Mouse (Mus musculus) lung, postnatal 10 days (tissue): Measurements from ENCODE around the gene Tex2.

Experiments
- DNase-seq: peaks from one replicate; pipeline ENCODE4 v3.0.0; 2021

Gene Tex2

DNA sequence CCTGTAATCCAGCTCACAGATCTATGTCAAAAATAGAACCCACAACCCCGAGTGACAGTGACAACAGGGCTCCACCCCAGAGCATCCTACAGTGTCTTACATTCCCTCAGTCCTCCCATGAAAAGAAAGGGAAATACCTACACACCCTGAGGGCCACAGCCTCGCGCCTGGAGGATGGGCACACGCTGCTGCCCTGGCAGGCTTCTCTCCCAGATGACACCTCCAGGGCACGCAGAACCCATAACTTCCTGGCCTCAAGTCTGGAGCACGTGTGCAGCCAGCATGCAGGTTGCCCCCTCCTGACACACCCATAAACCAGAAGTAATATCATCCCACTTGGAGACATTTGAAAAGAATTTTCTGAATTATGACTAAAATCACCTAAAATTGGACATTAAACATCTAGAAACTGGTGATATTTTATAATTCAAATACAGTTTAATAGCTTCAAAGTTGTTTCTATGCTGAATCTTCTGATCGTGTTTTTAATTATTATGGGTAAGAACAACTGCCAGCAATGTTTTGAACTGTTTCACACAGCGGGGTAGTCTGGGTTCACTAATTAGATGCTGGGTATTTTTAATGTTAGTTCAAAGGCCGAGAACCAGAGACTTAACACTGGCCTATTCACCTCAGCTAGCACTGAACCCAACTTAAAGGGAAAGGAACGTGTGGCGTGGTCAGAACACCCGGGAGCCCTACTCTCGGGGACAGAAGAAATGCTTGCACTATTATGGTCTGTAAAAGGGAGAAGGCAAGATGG is 72.5 kb downstream of the Tex2 start:
- DNase-seq, result no peak

DNA sequence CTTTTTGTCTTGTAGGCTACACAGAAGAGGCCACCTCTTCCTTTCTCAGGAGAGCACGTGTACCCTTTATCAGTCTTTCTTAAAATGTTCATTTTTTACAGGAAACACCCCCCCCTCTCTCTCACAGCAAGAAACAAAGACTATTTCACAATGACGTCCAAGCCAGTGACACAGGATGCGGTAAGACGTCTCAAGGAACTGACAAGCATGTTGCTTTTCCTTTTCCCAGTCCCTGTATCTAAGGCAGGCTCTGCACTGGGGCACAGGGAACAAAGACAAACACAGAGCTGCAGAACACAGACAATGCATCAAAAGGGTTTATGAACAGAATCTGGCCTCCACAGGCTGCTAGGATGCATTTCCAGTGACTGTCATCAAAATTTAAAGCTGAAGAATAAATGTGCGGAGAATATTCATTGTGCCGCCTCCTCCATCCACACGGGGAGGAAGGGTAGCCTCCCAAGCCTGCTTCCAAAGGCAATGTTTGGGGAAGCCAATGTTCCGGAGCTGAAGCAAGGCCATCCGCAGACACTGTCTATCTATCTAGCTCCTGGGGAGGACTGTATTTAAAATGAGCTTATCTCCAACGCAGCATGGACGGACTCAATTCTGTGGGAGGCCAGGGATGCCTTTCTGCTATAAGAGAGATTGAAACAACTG is 76.8 kb downstream of the Tex2 start:
- DNase-seq, result peak; percentile 31

DNA sequence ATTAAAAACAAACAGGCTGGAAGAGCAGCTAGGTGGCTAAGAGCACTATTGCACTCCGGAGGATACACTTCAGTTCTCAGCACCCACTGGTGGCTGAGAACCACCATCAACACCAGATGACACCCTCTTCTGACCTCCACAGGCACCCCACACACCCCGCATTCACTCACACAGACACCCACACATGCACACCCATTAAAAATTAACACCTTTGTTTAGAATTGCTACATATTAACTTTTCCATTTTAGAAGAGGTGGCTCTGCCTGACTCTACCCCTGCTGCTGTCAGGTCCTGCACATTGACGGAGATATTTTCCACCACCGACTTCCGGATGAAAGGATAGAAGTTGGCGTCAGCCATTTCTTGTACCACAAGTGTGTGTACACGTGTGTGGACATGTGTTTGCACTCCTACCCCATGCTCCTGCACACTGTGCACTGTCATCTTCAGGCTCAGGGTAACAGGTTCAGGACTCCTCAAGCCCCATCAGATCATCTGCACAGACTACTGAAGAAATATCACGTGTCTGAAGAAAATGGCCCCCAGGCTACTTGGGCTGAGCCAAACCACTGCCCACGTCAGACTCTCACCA is 77.5 kb downstream of the Tex2 start:
- no peak for DNase-seq

DNA sequence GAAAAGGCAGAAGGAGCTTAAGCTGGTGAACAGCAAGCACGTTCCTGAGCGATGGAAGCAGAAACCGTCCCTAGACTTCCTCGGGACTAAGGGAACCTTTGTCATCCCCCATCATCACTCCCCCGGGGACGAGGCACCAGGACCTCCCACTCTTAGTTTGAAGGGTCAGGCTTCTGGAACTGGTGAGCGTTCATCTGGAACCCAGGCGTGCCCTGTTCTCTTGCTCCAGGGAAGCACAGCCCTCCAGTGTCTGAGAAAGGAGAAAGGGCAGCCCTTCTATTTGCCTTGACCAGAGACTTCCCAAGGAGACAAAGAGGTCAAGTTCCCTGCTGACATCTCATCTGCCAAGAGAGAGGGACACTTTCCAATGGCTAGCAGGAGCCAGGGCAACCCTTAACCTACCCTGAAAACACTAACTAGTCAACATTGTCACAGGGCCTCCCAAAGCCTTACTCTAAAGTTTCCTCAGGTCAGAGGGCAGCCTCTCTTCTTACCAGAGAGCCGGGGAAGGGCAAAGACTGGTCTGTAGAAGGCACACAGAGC is 80.9 kb downstream of the Tex2 start:
- no peak for DNase-seq

DNA sequence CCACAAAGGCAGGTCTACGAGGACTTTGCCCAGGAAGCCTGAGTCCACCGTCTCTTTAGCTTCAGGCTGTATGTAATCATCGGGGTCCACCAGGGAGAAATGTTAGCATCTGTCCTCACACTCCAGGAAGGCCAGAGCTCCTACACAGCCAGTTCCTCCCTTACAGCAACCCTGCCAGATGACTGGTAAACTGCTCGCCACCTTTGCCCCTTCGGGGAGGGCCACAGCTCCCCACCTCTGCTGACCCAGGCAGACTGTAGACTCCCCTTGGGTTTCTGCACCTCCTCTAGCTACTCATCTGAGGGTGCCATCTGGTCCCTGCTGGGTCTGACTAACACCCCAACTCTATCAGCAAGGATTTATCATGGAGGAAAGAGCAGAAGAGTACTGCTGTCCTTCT is 83.4 kb downstream of the Tex2 start:
- no peak for DNase-seq

DNA sequence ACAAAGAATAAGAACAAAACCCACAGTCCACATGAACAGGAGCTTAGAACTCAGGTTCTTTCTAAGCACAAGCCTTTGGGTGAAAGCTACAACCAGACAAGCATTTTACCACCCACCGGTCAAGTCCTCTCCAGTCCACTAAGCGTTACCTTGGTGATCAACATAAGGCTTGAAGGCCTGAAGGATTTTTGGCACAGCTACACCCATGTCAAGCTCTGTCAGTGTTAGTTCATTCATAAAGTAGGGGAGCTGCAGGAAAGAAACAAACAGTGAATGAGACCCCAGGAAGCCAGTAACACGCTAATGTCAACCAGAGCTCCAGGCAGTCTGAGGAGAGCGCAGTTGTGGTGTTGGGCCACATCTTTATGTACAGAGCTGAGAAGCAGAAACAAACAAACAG is 84.1 kb downstream of the Tex2 start:
- no peak for DNase-seq

DNA sequence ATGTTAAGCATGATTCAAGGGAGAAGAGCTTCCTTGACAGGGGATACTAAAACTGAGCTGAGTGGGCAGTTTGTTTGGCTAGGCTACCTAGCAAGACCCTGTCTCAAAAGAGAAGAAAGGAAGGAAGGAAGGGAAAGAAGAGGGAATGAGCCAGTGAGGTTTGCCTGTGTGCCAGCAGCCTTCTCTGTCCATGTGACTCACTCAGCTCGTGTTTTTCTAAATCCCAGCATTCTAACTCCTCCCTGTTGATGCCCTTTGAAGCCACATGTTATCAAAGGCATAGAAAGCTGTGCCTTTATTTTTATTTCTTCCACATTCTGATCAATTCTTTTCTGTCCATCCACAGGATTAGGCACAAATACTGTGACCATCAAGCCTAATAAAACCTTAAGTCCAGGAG is 85.3 kb downstream of the Tex2 start:
- DNase-seq, result no peak

DNA sequence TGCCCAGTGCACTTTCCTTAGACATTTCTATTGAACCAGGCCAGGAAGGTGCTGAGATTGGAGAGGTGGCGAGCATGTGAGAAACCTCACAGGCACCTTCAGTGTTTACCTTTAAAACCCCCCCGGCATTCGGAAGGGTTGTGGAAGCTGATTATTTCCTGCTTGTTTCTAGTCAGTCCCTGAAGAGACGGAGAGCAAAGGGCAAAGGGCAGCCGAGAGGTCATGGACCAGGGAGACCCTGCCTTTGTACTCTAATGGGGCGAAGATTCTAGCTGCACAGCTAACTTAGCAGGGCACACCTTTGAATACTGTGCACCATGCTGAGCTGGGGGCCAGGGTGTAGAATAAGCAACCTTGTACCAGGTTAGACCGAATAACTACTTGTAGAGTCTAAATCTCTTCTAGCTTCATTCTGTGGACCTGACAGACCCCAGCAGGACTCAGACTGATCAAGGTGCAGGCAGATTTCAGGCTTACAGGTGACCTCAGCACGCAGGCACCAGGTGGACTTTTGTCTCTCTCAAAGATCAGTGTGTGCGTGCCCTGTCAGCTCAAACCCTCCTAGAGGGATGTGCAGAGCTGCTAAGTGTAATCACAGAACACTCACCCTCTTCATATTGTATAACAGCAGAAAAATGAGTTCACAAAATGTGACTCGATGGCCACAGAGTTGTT is 85.9 kb downstream of the Tex2 start:
- no peak for DNase-seq

DNA sequence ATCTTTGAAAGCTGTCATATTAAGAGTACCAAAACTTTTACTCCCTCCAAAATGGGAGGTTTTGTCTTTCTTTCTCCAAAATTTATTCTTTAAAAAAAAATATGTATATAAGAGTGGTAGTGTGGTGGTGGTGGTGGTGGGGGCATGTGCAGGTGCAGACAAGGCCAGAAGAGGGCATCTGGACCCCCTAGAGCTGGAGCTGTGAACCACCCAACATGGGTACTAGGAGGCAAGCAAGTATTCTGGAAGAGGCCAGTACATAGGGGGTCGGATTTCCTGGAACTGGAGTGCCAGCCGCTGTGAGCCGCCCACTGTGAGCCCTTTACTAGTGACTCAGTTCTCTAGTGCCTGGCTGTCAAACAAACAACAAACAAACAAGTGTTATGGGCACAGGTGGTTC is 90.7 kb downstream of the Tex2 start:
- no peak for DNase-seq

DNA sequence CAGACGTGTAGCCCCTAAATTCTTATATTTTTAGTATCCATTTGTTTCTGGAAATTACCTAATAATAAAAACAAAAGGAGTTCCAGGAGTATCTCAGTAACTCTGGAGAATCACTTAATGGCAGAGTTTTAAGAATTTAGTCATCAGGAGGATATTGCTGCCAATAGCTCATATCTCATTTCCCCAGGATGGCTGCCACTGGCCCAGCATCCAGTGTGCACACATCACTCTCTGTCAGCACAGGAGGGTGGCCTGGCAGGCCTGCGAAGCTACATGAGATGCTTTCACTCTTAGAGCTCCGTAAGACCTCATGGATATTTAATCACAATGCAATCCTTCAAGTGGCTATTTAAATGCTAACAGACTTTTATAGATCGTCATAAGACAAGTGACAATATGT is 91.6 kb downstream of the Tex2 start:
- DNase-seq, result no peak

DNA sequence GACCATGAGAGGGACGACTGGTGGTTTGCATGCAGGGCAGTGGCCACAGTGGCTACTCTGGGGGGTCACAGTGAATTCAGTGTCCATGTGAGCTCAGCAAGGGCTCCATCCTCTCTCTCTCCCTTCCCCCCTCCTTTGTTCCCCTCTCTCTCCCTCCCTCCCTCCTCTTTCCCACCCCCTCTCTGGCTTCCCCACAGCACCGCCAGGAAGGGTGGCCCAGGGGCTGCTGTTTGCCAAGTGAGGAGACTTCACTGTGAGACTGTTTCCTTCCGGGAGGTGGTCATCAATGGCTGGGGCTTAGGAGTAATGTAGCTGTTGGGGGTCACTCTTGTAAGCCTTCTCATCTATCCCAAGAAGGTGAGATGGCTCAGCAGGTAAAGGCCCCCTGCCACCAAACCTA is 92.8 kb downstream of the Tex2 start:
- peak; percentile 25 for DNase-seq

DNA sequence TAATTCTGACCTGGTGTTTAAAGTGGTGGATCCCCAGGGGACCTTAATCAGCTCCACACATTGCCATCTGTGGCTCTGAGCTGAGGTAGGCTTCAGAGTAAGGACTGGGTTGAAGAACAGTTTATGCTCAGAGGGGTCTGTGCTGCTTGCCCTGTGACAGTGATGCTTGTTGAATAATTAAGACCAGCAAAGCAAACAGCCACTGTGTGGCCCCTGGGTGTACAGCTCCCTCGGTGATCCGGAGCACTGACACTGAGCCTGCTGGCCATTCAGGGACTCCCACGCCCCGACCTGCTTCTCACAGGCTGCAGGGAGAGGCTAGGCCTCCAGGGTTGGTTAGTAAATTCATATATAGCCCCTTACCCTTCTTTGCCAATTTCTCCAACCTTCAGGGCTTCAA is 93.7 kb downstream of the Tex2 start:
- DNase-seq, result no peak

DNA sequence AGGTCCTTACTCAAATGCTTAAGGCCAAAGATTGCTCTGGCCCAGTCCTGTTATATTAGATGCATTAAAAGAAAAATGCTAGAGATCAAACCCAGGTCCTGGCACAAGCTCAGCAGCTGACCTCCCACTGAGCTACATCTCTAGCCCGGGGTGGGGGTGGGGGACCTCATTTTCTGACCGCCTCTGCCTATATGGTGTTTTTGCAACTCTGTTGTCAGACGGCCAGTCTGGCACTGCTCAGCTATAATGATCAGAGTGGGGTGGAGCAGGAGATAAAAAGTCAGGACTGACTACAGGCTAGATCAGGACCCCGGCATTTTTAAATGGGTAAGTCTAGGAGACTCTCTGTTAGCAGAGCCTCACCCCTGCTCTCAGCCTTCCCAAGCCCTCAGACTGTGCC is 94.8 kb downstream of the Tex2 start:
- no peak for DNase-seq

DNA sequence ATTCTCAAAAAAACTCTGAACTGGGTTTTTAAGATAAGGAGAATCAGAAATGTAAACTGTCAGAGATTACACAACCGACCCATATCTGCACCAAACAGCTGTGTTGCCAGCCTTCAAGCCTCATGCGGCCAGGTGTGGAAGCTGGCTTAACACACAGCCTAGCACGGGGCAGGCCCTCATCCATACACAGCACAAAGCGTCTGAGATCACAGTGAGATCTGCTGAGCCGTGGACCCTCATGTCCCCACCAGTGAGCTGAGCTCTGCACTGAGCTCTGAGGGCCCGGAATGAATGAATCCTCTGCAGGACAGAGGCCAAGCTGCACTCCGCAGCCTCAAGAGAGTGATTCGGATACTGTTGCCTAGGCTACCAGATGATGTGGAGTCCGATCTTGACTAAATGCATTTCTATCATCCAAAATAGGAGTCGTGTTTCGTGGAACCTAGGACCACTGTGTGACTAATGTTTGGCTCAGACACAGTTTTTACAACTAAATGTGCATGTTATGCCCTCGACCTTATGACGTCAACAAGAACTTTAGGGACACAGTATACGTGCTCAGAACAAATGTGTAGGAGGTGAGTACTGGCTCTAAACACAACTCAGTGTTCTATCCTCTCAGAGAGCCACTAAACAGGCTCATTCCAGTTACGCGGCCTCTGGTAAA is 98.0 kb downstream of the Tex2 start:
- no peak for DNase-seq

DNA sequence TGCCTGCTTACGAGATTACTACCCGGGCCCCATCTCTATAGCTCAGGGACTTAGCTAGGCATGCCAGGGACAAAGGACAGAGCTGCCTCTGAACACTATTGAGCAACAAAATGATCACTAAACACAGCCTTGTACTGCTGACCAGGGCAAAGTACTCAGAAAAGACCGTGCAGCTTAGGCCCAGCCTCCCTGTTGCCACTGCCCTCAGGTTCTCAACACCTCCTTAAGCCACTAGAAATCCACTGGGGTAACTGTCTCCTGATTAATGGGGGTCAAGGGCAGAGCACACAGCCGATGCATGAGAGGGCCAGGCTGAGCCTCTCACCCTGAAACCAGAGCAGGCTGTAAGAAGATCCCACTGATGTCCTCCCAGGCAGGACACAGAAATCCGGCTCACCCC is 98.8 kb downstream of the Tex2 start:
- DNase-seq, result no peak

DNA sequence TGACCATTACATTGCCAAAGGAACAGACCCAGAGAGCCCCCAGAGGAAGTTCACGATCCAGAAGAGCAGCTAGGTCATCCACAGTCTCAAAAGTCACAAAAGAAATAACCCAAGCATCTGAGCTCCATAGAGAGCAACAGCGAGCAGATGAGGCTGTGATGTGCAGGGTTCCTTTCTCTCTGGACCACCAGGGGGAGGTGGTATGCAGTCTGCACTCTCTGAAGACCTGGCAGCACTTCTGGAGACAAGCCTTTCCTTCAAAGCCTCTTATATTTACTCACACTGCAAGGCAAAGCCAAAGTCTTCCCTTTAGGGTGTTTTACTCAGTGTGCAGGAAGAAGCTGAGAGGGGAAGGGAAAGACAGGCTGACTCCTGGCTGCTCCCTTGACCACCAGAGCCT is 100.1 kb downstream of the Tex2 start:
- peak; percentile 86 for DNase-seq

DNA sequence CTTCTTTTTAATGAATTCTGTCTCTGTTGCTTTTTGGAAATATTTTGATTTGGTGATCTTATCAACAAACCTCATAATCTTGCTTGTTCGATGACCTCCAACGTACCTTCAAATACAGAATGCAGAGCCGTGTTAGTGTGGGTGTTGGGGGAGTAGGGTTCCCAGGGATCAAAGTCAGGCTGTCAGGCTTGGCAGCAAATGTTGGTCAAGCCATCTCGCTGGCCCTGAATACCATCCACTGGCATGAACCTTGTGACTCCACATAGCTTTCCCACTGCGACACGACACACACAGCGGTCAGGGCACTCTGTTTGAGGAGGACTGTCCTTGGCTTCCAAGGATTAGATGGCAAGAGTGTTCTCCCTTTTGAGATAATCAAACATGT is 101.2 kb downstream of the Tex2 start:
- no peak for DNase-seq

DNA sequence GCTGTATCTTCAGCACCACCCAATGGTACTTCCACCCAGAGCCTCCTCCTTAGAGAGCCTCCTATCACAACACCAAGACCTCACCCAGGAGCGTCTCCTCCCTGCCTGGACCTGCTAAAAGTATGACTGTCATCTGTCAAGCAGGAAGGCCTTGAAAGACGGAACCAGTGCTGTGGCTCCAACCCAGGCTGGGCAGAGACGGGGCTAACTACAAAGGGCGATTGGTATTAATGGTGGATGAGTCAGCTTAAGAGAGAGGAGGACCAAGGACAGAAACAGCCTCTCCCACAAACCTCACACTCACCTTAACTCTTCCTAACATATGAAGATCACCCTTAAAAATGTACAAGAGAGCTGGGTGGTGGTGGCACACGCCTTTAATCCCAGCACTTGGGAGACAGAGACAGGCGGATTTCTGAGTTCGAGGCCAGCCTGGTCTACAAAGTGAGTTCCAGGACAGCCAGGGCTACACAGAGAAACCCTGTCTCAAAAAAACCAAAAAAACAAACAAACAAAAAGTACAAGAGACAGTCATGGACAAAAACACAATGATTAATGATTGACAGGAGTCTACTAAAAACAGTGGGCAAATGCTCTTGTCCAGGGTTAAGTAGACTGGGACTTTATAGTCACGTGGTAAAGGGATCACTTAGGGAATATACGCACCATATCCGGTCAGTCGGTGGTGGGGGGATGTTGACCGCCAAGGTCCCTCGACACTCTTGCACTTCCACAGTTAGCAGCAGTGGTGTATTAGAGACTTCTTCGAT is 101.8 kb downstream of the Tex2 start:
- no peak for DNase-seq

DNA sequence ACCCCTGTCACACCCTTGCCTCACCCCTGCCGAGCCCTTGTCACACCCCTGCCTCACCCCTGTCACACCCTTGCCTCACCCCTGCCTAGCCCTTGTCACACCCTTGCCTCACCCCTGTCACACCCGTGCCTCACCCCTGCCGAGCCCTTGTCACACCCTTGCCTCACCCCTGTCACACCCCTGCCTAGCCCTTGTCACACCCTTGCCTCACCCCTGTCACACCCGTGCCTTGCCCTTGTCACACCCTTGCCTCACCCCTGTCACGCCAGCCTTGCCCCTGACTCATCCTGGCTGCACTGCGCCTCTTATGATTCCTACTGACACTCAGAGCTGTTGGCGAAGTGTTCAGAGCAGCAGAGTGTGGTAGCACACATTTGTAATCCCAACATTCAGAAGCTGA is 105.6 kb downstream of the Tex2 start:
- no peak for DNase-seq

DNA sequence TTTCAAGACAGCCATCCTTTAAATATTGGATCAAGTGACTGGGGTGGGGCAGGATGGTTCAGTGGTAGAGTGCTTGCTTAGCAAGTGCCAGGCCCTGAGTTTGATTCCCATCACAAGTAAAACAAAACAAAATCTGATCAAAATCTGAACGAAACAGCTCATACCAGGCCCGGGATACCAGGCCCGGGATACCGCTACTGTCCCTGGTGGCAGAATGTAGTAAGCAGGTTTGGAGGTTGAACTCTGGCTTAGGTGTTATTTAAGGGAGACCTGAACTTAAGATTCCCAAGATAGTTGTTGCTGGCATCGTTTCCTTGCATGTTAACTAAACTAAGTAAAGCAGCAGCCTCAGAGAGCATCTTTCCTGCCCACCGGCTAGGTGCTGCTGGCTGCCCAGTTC is 107.0 kb downstream of the Tex2 start:
- DNase-seq, result no peak

DNA sequence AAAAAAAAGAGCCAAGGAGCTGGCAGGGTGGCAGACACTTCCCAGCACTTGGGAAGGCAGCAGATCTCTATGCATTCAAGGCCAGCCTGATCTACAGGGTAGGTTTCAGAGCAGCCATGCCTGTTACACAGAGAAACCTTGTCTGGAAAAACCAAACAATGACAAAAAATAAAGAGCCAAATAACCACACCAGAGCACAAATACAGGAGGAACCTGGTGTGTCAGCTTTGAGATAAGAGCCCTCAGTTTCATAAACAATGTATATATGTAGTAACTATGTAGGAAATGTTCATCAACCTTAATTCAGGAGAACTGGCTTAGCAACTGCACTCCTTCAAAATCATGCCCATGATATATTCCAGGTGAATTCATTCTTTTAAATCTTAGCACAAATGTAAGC is 109.1 kb downstream of the Tex2 start:
- DNase-seq, result no peak

DNA sequence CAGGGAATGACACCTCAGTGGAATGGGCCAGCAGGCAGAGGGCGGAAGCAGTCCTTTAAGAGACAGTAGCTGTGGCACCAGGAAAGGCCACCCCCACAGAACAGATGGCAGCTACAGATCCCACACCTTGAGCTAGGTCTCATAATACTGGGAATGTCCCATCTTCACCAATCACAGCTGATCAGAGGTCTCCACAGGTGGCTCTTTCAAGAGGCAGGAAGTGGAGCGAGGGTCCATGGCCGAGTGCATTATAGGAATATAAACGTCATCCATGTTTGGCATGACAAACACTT is 109.9 kb downstream of the Tex2 start:
- DNase-seq, result no peak
